In the genomic region with DNA sequence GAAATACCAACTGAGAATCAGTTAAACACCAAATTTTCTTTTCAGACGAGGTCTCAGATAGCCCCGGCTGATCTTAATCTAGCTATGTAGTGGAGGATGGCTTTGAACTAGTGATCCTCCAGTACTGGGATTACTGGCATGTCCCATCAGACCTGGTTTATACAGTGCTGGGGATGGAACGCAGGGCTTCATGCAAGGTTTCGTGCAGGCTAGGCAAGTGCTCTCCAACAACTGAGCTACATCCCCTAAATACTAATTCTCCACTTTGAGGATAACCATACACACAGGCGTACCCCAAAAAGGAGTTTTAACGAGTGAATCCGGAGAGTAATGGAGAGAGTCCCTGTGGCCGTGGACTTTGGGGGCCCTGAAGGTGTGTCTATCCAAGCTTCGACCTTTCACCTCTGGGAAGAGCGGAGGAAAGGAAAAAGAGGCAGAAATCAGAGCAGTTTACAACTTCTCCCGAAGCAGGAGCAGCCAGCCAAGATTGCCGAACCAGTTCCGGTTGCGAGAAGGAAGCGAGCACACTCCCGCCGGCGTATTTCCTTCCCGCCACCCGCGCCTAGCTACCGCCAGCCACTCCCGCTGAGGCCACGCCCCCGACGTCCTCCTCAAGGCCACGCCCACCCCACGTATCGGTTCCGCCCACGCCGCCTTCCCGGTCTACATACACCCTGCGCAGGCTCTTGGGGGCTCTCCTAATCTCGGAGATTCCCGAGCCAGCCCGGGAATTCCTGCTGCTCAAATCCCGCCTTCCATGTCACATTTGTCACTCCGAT, we compare ENCODE assay signal across 8 mouse cellular contexts. TPM values are rescaled to one million over a fixed set of nuclear protein-coding genes. Genes with fewer than 3 reads are reported as not detected.
DNase-seq lines count a peak whose midpoint lies in the region; ATAC-seq lines count a peak whose summit lies in the region.

No protein-coding gene starts in this region.

- peak overlapping the region; percentile 3 for H3K27ac ChIP-seq in hindbrain, embryonic 16.5 days (ENCODE audit: low read depth, low read length)
- H3K27ac ChIP-seq in macrophage = peak overlapping the region; percentile 82

- H3K4me1 ChIP-seq in hindbrain, embryonic 16.5 days (ENCODE audit: control insufficient read depth, insufficient read depth, low read depth, low read length) = peaks cover 10% of the 10 kb centered on the region

- peak; percentile 98 for ATAC-seq in hindbrain, embryonic 16.5 days

- peak overlapping the region; percentile 64 for H3K4me3 ChIP-seq in hindbrain, embryonic 16.5 days (ENCODE audit: low read length)
- H3K4me3 ChIP-seq in macrophage (ENCODE audit: inconsistent target) = peak overlapping the region; percentile 52

- no peaks in the 10 kb centered on the region for H3K9me3 ChIP-seq in hindbrain, embryonic 16.5 days (ENCODE audit: control insufficient read depth, low read length)

- no peaks in the 10 kb centered on the region for H3K36me3 ChIP-seq in hindbrain, embryonic 16.5 days (ENCODE audit: control insufficient read depth, insufficient read depth, low read length)
- no peaks in the 10 kb centered on the region for H3K36me3 ChIP-seq in macrophage (ENCODE audit: inconsistent target)

- DNase-seq in T-cell, adult 2 months (ENCODE audit: low spot score) = peak; percentile 90
- DNase-seq in cerebellum, postnatal 36 days = peak; percentile 95 to 98
- peak; percentile 95 for DNase-seq in frontal cortex, postnatal 36 days (ENCODE audit: low spot score in 2 of 2)
- DNase-seq in left cerebral cortex, adult 18-20 months (ENCODE audit: low spot score in 2 of 2) = peak; percentile 96 to 98
- DNase-seq in right cerebral cortex, adult 18-20 months = peak; percentile 98
- peak; percentile 94 for DNase-seq in urinary bladder, postnatal 10 days (ENCODE audit: low spot score)

- H3K9ac ChIP-seq in hindbrain, embryonic 16.5 days (ENCODE audit: low read depth, low read length) = peak overlapping the region; percentile 76

- 5% methylated on average over 39 of the region's 39 CpGs for WGBS in hindbrain, embryonic 16.5 days
- 6% methylated on average over 39 of the region's 39 CpGs for WGBS in macrophage (ENCODE audit: missing documents)

- no peaks in the 10 kb centered on the region for H3K27me3 ChIP-seq in hindbrain, embryonic 16.5 days (replicated peaks; ENCODE audit: control insufficient read depth, insufficient read depth, low read length)

- no peaks in the 10 kb centered on the region for H3K79me2 ChIP-seq in macrophage (ENCODE audit: inconsistent target)

- H3K4me2 ChIP-seq in hindbrain, embryonic 16.5 days (ENCODE audit: low read length) = peak overlapping the region; percentile 89

RNA-seq across cellular contexts. Expression of a gene that starts 0.6 kb away (rescaled TPM):
- polyA plus RNA-seq in hindbrain, embryonic 16.5 days (2015; fragmentation: Nextera tagmentation; extraction: Ambion mirVana) = 28.2 and 32.1 TPM in 2 replicates
- 10 to 100 TPM; 24.9 to 25.3 TPM for total RNA-seq in left cerebral cortex, adult 18-20 months (2021)
- 10 to 100 TPM in 25 of 26 experiments, 1 to 10 TPM in 1; 7.3 to 45.3 (median 21.4) TPM for total RNA-seq in macrophage (2018; cell fraction: chromatin; rRNA removed)
- total RNA-seq in macrophage (2018; cell fraction: cytosol; rRNA removed) = 10 to 100 TPM in 25 of 26 experiments, 1 to 10 TPM in 1; 9.8 to 18.2 (median 15.1) TPM
- total RNA-seq in macrophage (2018; cell fraction: nucleus; rRNA removed) = 10 to 100 TPM in 24 of 26 experiments, 1 to 10 TPM in 2; 5.8 to 45.3 (median 18.7) TPM
- 11.7 to 18.7 TPM (median 18.2 TPM) in 3 replicates for polyA plus RNA-seq in macrophage (2018)

RNA-seq across cellular contexts. Expression of a gene that starts 42.8 kb away (rescaled TPM):
- 5.6 and 5.8 TPM in 2 replicates for polyA plus RNA-seq in hindbrain, embryonic 16.5 days (2015; fragmentation: Nextera tagmentation; extraction: Ambion mirVana)
- total RNA-seq in left cerebral cortex, adult 18-20 months (2021) = 10 to 100 TPM; 51.2 to 57.1 TPM
- 100 to 1,000 TPM in 23 of 26 experiments, 10 to 100 TPM in 3; 78.1 to 293 (median 171) TPM for total RNA-seq in macrophage (2018; cell fraction: chromatin; rRNA removed)
- total RNA-seq in macrophage (2018; cell fraction: cytosol; rRNA removed) = 10 to 100 TPM; 25.1 to 61.3 (median 41.7) TPM
- total RNA-seq in macrophage (2018; cell fraction: nucleus; rRNA removed) = 100 to 1,000 TPM in 13 of 26 experiments, 10 to 100 TPM in 13; 46.3 to 201 (median 102) TPM
- 32.8 to 42.9 TPM (median 42.0 TPM) in 3 replicates for polyA plus RNA-seq in macrophage (2018)

Comparison
In these comparisons a context has a peak if more than half of its experiments do, and no peak if none do; other contexts are left out.
1. Peak in every context shown above with its lines: DNase-seq, ATAC-seq, H3K4me3 ChIP-seq and H3K27ac ChIP-seq.